Mouse (Mus musculus) CH12.LX (cell line): ENCODE data around the gene Naa40. TPM values are rescaled to one million over a fixed set of nuclear protein-coding genes. Genes with fewer than 3 reads are reported as not detected.

Experiments
- DNase-seq: peaks from one replicate; pipeline ENCODE4 v3.0.0-alpha.2; 2013; ENCODE audit errors: extremely low read depth
- H3K27ac ChIP-seq: 2 replicates; pipeline ENCODE4 v1.5.1; 2012; ENCODE audit warnings: low read depth, mild to moderate bottlenecking, control low read depth, moderate library complexity; ENCODE audit not compliant: insufficient read depth
- H3K27me3 ChIP-seq: replicated peaks from 2 replicates; pipeline ENCODE3; 2012; ENCODE audit warnings: inconsistent platforms
- H3K36me3 ChIP-seq, 2 experiments: replicated peaks in 1 of 2; 2 replicates each; pipeline versions ENCODE3 to v1.6.1; 2012; ENCODE audit warnings: inconsistent platforms in 1 of 2, low read length in 1 of 2, mild to moderate bottlenecking in 1 of 2, mixed read lengths in 1 of 2, moderate library complexity in 1 of 2; ENCODE audit not compliant: control insufficient read depth in 1 of 2, insufficient read depth in 1 of 2
- H3K4me1 ChIP-seq, 2 experiments: 2 replicates each; pipeline ENCODE4 v1.6.1; 2012; ENCODE audit warnings: inconsistent platforms in 1 of 2, moderate library complexity in 1 of 2; ENCODE audit not compliant: insufficient read depth in 2 of 2, control insufficient read depth in 1 of 2
- H3K4me2 ChIP-seq: 2 replicates; pipeline ENCODE4 v1.6.1; 2012; ENCODE audit warnings: low read depth, mild to moderate bottlenecking, control low read depth; ENCODE audit not compliant: poor library complexity, insufficient read depth, severe bottlenecking
- H3K4me3 ChIP-seq, 3 experiments: fragments of 150-350 bp in 1 of 3; sonication (generic) in 1 of 3; replicated peaks in 1 of 3; 2 replicates each; pipeline versions ENCODE3 to v1.5.1; 2011 to 2012; ENCODE audit warnings: low read depth in 2 of 3, low read length in 2 of 3, mild to moderate bottlenecking in 2 of 3, moderate library complexity in 2 of 3, control low read depth in 1 of 3, improper control_type of control experiment in 1 of 3, inconsistent platforms in 1 of 3, mixed read lengths in 1 of 3; ENCODE audit not compliant: poor library complexity in 1 of 3
- H3K79me2 ChIP-seq: replicated peaks from 2 replicates; pipeline ENCODE4 v1.6.1; 2012; ENCODE audit warnings: mild to moderate bottlenecking, moderate library complexity; ENCODE audit not compliant: control insufficient read depth, poor library complexity, insufficient read depth, severe bottlenecking; ENCODE audit errors: extremely low read depth
- H3K9ac ChIP-seq: 2 replicates; pipeline ENCODE4 v1.6.1; 2012; ENCODE audit warnings: low read depth, mild to moderate bottlenecking, control low read depth, moderate library complexity; ENCODE audit not compliant: insufficient read depth
- H3K9me3 ChIP-seq: replicated peaks from 2 replicates; pipeline ENCODE3; 2012; ENCODE audit warnings: low read length, inconsistent platforms, mixed read lengths
- CHD2 ChIP-seq: IDR thresholded peaks from 2 replicates; pipeline ENCODE4 v1.6.1; 2011; ENCODE audit warnings: low read length, improper control_type of control experiment
- CTCF ChIP-seq, 2 experiments: IDR thresholded peaks in 1 of 2; conservative IDR thresholded peaks in 1 of 2; 2 replicates each; pipeline ENCODE4 v1.5.1; 2011 to 2012; ENCODE audit warnings: low read depth in 2 of 2, low read length in 2 of 2, improper control_type of control experiment in 1 of 2, inconsistent platforms in 1 of 2, mild to moderate bottlenecking in 1 of 2, moderate library complexity in 1 of 2
- E2F4 ChIP-seq: IDR thresholded peaks from 2 replicates; pipeline ENCODE4 v1.6.1; 2011; ENCODE audit warnings: low read depth, low read length, improper control_type of control experiment; ENCODE audit not compliant: insufficient replicate concordance
- ELF1 ChIP-seq: IDR thresholded peaks from 2 replicates; pipeline ENCODE4 v1.6.1; 2014; ENCODE audit warnings: low read depth, mild to moderate bottlenecking, inconsistent platforms, low read length, improper control_type of control experiment
- EP300 ChIP-seq: IDR thresholded peaks from 2 replicates; pipeline ENCODE4 v1.6.1; 2011; ENCODE audit warnings: low read length, improper control_type of control experiment
- ETS1 ChIP-seq: conservative IDR thresholded peaks from 2 replicates; pipeline ENCODE4 v1.6.1; 2012; ENCODE audit warnings: low read depth, mild to moderate bottlenecking, inconsistent platforms, low read length, improper control_type of control experiment, moderate library complexity
- GABPA ChIP-seq: IDR thresholded peaks from 2 replicates; pipeline ENCODE4 v1.6.1; 2012; ENCODE audit warnings: low read depth, low read length, improper control_type of control experiment, inconsistent platforms; ENCODE audit not compliant: insufficient replicate concordance
- IRF4 ChIP-seq: IDR thresholded peaks from 2 replicates; pipeline ENCODE4 v1.6.1; 2014; ENCODE audit warnings: low read depth, mild to moderate bottlenecking, inconsistent platforms, low read length, improper control_type of control experiment
- JUN ChIP-seq: IDR thresholded peaks from 2 replicates; pipeline ENCODE4 v1.6.1; 2011; ENCODE audit warnings: low read depth, mild to moderate bottlenecking, low read length, improper control_type of control experiment, moderate library complexity; ENCODE audit not compliant: insufficient read depth
- JUND ChIP-seq: conservative IDR thresholded peaks from 2 replicates; pipeline ENCODE4 v1.6.1; 2011; ENCODE audit warnings: low read depth, low read length, improper control_type of control experiment
- MAZ ChIP-seq: IDR thresholded peaks from 2 replicates; pipeline ENCODE4 v1.6.1; 2012; ENCODE audit warnings: low read depth, mild to moderate bottlenecking, inconsistent platforms, low read length, improper control_type of control experiment, moderate library complexity
- MEF2A ChIP-seq: IDR thresholded peaks from 2 replicates; pipeline ENCODE4 v1.6.1; 2014; ENCODE audit warnings: low read depth, mild to moderate bottlenecking, inconsistent platforms, low read length, improper control_type of control experiment, borderline replicate concordance
- MXI1 ChIP-seq: IDR thresholded peaks from 2 replicates; pipeline ENCODE4 v1.6.1; 2011; ENCODE audit warnings: mild to moderate bottlenecking, low read depth, low read length, improper control_type of control experiment
- MYC ChIP-seq: IDR thresholded peaks from 2 replicates; pipeline ENCODE4 v1.6.1; 2011; ENCODE audit warnings: low read depth, mild to moderate bottlenecking, improper control_type of control experiment, low read length
- NRF1 ChIP-seq: IDR thresholded peaks from 2 replicates; pipeline ENCODE4 v1.6.1; 2014; ENCODE audit warnings: low read depth, mild to moderate bottlenecking, inconsistent platforms, low read length, improper control_type of control experiment, moderate library complexity
- PAX5 ChIP-seq: IDR thresholded peaks from 2 replicates; pipeline ENCODE4 v1.6.1; 2012; ENCODE audit warnings: low read length, inconsistent platforms, mixed read lengths
- POLR2A ChIP-seq: IDR thresholded peaks from 2 replicates; pipeline ENCODE4 v1.6.1; 2011; ENCODE audit warnings: low read depth, mild to moderate bottlenecking, improper control_type of control experiment, low read length
- RAD21 ChIP-seq: IDR thresholded peaks from 2 replicates; pipeline ENCODE4 v1.6.1; 2011; ENCODE audit warnings: low read depth, mild to moderate bottlenecking, low read length, improper control_type of control experiment, moderate library complexity
- RCOR1 ChIP-seq: conservative IDR thresholded peaks from 2 replicates; pipeline ENCODE4 v1.6.1; 2012; ENCODE audit warnings: low read depth, mild to moderate bottlenecking, inconsistent platforms, low read length, improper control_type of control experiment
- SIN3A ChIP-seq: IDR thresholded peaks from 2 replicates; pipeline ENCODE4 v1.6.1; 2012; ENCODE audit warnings: low read length, improper control_type of control experiment, inconsistent platforms
- TCF12 ChIP-seq: IDR thresholded peaks from 2 replicates; pipeline ENCODE4 v1.6.1; 2014; ENCODE audit warnings: low read depth, mild to moderate bottlenecking, inconsistent platforms, low read length, improper control_type of control experiment
- USF1 ChIP-seq: IDR thresholded peaks from 2 replicates; pipeline ENCODE4 v1.6.1; 2014; ENCODE audit warnings: low read depth, mild to moderate bottlenecking, inconsistent platforms, low read length, improper control_type of control experiment
- ZNF384 ChIP-seq: IDR thresholded peaks from 2 replicates; pipeline ENCODE4 v1.6.1; 2012; ENCODE audit warnings: low read depth, low read length, improper control_type of control experiment, inconsistent platforms
- dilution Hi-C: fragments of 300-500 bp; cut with MboI; formaldehyde crosslinking; loops from 2 replicates; pipeline ENCODE4 v1.14.3; 2020; ENCODE audit warnings: low sequenced_read_pairs; ENCODE audit not compliant: extremely low pct_unique_long_range_greater_than_20kb, extremely low pct_ligation_motif_present
- in situ Hi-C: fragments of 300-500 bp; cut with MboI; formaldehyde crosslinking; loops from 3 replicates; pipeline ENCODE4 v1.14.3; 2019; ENCODE audit warnings: low sequenced_read_pairs, low pct_ligation_motif_present, low pct_unique_long_range_greater_than_20kb, mixed read lengths
- polyA plus RNA-seq: library from polyadenylated mRNA; unstranded; fragments of >175 nt; gene quantifications from 2 replicates; pipeline ENCODE4 v1.2.1, GENCODE M21; 2012; ENCODE audit warnings: low read depth; ENCODE audit not compliant: insufficient read length
- total RNA-seq, 2 experiments: library from RNA; depleted of rRNA; stranded (reverse); fragments of 300-350 nt in 1 of 2; fragments of >200 nt in 1 of 2; gene quantifications; 2 replicates each; pipeline ENCODE4 v1.2.3; 2012 to 2014

The Naa40 gene
- total and polyA plus RNA-seq, 3 experiments, result 40.6 to 69.3 (median 65.7) TPM

- no peak overlapping the region for H3K9ac ChIP-seq
- H3K4me2 ChIP-seq, result no peak overlapping the region
- no peaks in the 10 kb centered on the region for H3K79me2 ChIP-seq
- H3K4me3 ChIP-seq, result no peak overlapping the region
- in situ Hi-C loops (no loop called here), dilution Hi-C loops (no loop called here)
- no peaks in the 10 kb centered on the region for H3K36me3 ChIP-seq
- no peak for DNase-seq
- H3K27ac ChIP-seq, result no peak overlapping the region
- no peaks in the 10 kb centered on the region for H3K4me1 ChIP-seq
- peaks cover 93% of the 10 kb centered on the region for H3K27me3 ChIP-seq
- TF ChIP-seq MXI1, result no peak
- no peak for TF ChIP-seq MYC
- TF ChIP-seq RAD21, result no peak
- no peak for TF ChIP-seq MEF2A
- no peak for TF ChIP-seq ETS1
- no peak for TF ChIP-seq ELF1
- TF ChIP-seq ZNF384, result no peak
- TF ChIP-seq E2F4, result no peak
- TF ChIP-seq SIN3A, result no peak
- no peak for TF ChIP-seq IRF4
- TF ChIP-seq NRF1, result no peak
- no peak for TF ChIP-seq MAZ
- no peak for TF ChIP-seq CHD2
- TF ChIP-seq GABPA, result no peak
- no peaks in the 10 kb centered on the region for H3K9me3 ChIP-seq
Observed at GRCm38 (mm10) chr19:7177804-7178511, 63.0 kb downstream of the Naa40 start.

GRCm38 (mm10) chr19:7176041-7176696, 64.8 kb downstream of the Naa40 start:
- dilution Hi-C loops (no loop called here), in situ Hi-C loops (no loop called here)
- Histone ChIP-seq H3K79me2 (no peaks in the 10 kb centered on the region), H3K27ac (no peak overlapping the region), H3K9me3 (no peaks in the 10 kb centered on the region), H3K36me3 (no peaks in the 10 kb centered on the region), H3K27me3 (peaks cover 87% of the 10 kb centered on the region), H3K9ac (no peak overlapping the region), H3K4me2 (no peak overlapping the region), H3K4me3 (no peak overlapping the region), H3K4me1 (peaks cover 2 to 10% of the 10 kb centered on the region in 2 experiments; a peak in 2 of 4 replicates)
- TF ChIP-seq MXI1 (no peak), POLR2A (no peak), JUND (no peak), PAX5 (no peak), E2F4 (no peak), RCOR1 (no peak), RAD21 (no peak), CTCF (conservative IDR thresholded peaks at IDR 0.05 in 1 of 2, IDR thresholded peaks at IDR 0.05 in 1 of 2; ENCODE audit: low read depth in 2 of 2, low read length in 2 of 2) (no peak), ETS1 (no peak), SIN3A (no peak), EP300 (no peak), NRF1 (no peak), MEF2A (no peak), USF1 (no peak), JUN (no peak), TCF12 (no peak)
- DNase-seq, result no peak
